Mouse (Mus musculus): ENCODE data around the gene Sgsm1. TPM values are rescaled to one million over a fixed set of nuclear protein-coding genes. Genes with fewer than 3 reads are reported as not detected.

Sgsm1 gene
- polyA plus RNA-seq, 1 experiment from 2014 or later: 4.9 TPM

DNA sequence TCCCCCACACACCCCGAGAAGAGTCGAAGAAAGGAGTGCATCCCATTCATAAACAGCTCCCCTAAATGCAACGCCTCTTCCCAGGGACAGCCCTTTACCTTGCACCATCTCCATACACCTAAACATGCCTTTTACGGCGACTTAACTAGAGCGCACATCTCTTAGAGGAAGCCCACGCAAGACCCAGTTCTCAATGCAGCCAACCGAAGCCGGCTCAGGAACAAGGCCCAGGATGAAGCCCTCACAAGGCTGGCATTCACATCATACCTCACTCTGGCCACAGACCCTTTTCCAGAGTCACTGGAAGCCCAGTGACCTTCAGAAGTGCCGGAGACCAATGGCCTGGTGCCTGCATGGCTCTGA, 110.8 kb downstream of the Sgsm1 start:
- Histone ChIP-seq H3K27ac (ENCODE audit: low read depth, low read length) (no peak overlapping the region), H3K9ac (ENCODE audit: low read depth, low read length) (no peak overlapping the region), H3K4me2 (no peak overlapping the region), H3K4me1 (replicated peaks; ENCODE audit: control insufficient read depth, insufficient read depth, low read length) (peaks cover 11% of the 10 kb centered on the region), H3K27me3 (replicated peaks; ENCODE audit: control insufficient read depth, insufficient read depth, low read length) (no peaks in the 10 kb centered on the region), H3K36me3 (ENCODE audit: control insufficient read depth, insufficient read depth, low read length) (no peaks in the 10 kb centered on the region), H3K9me3 (ENCODE audit: control insufficient read depth, low read length) (no peaks in the 10 kb centered on the region), H3K4me3 (ENCODE audit: low read depth, low read length) (no peak overlapping the region)
- WGBS: 86% methylated on average over 10 of the region's 10 CpGs
- no peak for DNase-seq (ENCODE audit: low spot score)
- ATAC-seq (replicated peaks; ENCODE audit: low FRiP score): no peak

DNA sequence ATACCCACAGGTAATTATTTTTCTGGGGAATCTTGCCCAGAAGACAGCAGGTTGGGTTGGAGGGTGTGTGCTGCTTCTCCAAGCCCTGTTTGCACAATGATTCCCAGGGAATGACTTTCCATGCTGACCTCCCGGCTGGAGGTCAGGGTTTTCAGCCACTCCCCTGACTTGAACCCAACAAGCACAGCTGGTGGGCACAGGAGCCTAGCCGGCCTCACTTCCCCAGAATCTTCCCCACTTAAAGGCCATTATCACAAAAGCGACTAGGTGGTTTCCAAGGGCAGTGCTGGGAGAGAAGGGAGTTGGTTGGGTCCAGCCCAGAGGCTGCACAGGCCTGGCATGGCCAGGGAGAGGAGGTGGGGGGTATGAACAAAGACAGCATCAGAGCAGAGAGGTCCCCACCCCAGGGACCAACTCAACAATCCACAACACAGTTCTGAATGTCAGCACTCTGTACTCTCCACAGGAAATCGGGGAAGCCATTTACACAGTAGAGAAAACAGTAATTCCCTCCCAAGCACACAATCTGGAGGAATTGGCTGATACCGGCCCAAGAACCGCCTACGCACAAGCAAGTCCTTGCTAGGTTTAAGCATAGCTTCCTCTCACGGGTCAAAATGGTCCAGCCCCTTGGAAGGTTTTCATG, 111.3 kb downstream of the Sgsm1 start:
- ATAC-seq (replicated peaks; ENCODE audit: low FRiP score): no peak
- no peak for DNase-seq (ENCODE audit: low spot score)
- no peak overlapping the region for H3K4me2 ChIP-seq
- no peak overlapping the region for H3K4me3 ChIP-seq (ENCODE audit: low read depth, low read length)
- H3K9me3 ChIP-seq (ENCODE audit: control insufficient read depth, low read length): no peaks in the 10 kb centered on the region
- H3K27me3 ChIP-seq (replicated peaks; ENCODE audit: control insufficient read depth, insufficient read depth, low read length): no peaks in the 10 kb centered on the region
- no peaks in the 10 kb centered on the region for H3K36me3 ChIP-seq (ENCODE audit: control insufficient read depth, insufficient read depth, low read length)
- WGBS: 56% methylated on average over 8 of the region's 8 CpGs
- H3K9ac ChIP-seq (ENCODE audit: low read depth, low read length): no peak overlapping the region
- H3K4me1 ChIP-seq (replicated peaks; ENCODE audit: control insufficient read depth, insufficient read depth, low read length): peaks cover 11% of the 10 kb centered on the region
- H3K27ac ChIP-seq (ENCODE audit: low read depth, low read length): no peak overlapping the region; the same call in 1 of the 2 replicates

DNA sequence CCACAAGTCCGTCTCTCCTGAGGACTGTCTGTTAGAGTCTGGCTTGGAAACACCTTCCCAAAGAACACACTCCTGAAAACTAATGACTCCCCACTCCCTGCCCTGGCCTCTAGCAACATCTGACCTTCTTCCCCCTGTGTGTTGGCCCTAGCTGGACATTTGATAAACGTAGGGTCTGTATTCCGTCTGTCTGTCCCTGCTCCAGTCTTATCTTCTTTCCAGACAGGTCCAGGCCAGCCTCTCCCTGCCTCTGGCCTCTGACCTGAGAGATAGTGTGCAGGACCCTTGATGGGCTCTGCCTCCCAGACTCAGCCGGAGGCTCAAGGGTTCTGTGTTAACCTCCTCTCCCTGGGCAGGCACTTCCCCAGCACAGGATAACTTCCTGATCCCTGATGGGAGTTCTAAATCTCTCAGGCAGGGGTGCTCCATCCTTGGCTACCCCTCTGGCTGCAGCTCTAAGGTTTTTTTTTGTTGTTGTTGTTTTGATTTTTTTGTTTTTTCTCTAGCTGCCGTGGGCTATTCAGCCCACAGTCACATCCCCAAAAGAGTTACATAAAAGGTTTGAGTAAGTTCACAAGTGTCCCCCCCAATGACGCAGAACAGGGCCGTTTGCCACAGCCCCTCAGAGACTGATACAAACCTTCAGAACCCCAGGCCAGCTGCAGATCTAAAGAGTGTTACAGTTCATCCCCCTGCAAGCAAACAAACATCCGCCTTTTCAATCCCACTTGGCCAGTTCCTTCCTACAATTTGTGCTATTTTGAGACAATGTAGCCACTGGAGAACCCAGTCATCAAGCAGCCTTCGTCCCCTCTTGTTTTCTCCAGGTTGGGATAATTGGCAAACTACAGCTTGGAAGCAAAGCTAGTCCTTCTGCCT, 113.4 kb downstream of the Sgsm1 start:
- Histone ChIP-seq H3K36me3 (ENCODE audit: control insufficient read depth, insufficient read depth, low read length) (no peaks in the 10 kb centered on the region), H3K9ac (ENCODE audit: low read depth, low read length) (no peak overlapping the region), H3K4me3 (ENCODE audit: low read depth, low read length) (no peak overlapping the region), H3K4me2 (no peak overlapping the region), H3K9me3 (ENCODE audit: control insufficient read depth, low read length) (no peaks in the 10 kb centered on the region), H3K27me3 (replicated peaks; ENCODE audit: control insufficient read depth, insufficient read depth, low read length) (no peaks in the 10 kb centered on the region), H3K27ac (ENCODE audit: low read depth, low read length) (0 out of 2 replicates have a peak overlapping the region, but pooled peaks have one; percentile 28), H3K4me1 (replicated peaks; ENCODE audit: control insufficient read depth, insufficient read depth, low read length) (peaks cover 13% of the 10 kb centered on the region)
- WGBS: 26% methylated on average over 9 of the region's 9 CpGs
- DNase-seq (ENCODE audit: low spot score): no peak
- ATAC-seq (replicated peaks; ENCODE audit: low FRiP score): no peak

DNA sequence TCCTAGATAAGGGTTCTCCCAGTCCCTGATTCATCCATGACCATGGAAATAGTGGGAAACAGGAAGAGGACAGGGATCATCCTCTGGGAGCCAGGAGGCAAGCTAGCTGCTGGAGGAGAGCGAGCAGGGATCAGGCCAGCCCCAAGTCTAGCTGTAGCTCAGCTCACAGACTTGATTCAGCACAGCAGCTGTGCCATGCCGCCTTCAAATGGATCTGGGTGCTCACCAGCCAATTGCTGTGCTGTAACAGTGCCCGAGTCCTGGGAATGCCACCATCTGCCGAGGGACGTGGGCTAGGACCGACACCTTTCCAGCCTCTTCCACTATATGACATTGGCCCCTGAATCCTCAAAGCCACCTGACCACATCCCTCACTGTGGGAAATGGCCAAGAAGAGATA, 114.7 kb downstream of the Sgsm1 start:
- Histone ChIP-seq H3K4me1 (replicated peaks; ENCODE audit: control insufficient read depth, insufficient read depth, low read length) (peaks cover 15% of the 10 kb centered on the region), H3K4me2 (no peak overlapping the region), H3K4me3 (ENCODE audit: low read depth, low read length) (no peak overlapping the region), H3K36me3 (ENCODE audit: control insufficient read depth, insufficient read depth, low read length) (no peaks in the 10 kb centered on the region), H3K9ac (ENCODE audit: low read depth, low read length) (no peak overlapping the region), H3K27me3 (replicated peaks; ENCODE audit: control insufficient read depth, insufficient read depth, low read length) (no peaks in the 10 kb centered on the region), H3K9me3 (ENCODE audit: control insufficient read depth, low read length) (no peaks in the 10 kb centered on the region), H3K27ac (ENCODE audit: low read depth, low read length) (no peak overlapping the region)
- WGBS: 82% methylated on average over 6 of the region's 6 CpGs
- DNase-seq (ENCODE audit: low spot score) (no peak), ATAC-seq (replicated peaks; ENCODE audit: low FRiP score) (no peak)

DNA sequence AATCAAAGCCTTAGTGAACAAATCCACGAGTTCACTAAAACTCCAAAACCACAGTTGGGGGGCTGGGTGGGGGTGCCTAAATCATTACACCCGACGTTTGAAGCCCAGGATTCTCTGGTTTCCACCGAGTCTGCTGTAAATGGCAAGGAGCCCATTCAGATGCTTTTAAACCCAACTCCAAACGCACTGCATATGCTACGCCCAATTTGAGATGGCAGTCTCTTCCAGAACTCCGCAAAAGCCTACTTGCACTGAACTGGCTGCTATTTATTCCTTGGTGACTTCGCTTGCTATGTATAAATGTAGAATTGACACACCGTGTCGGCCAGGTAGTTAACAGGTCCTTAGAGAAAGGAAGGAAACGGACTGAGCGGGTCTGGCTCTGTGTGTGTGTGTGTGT, 115.1 kb downstream of the Sgsm1 start:
- DNase-seq (ENCODE audit: low spot score) (no peak), ATAC-seq (replicated peaks; ENCODE audit: low FRiP score) (no peak)
- Histone ChIP-seq H3K27me3 (replicated peaks; ENCODE audit: control insufficient read depth, insufficient read depth, low read length) (no peaks in the 10 kb centered on the region), H3K4me1 (replicated peaks; ENCODE audit: control insufficient read depth, insufficient read depth, low read length) (peaks cover 17% of the 10 kb centered on the region), H3K9ac (ENCODE audit: low read depth, low read length) (no peak overlapping the region), H3K4me3 (ENCODE audit: low read depth, low read length) (no peak overlapping the region), H3K4me2 (no peak overlapping the region), H3K9me3 (ENCODE audit: control insufficient read depth, low read length) (no peaks in the 10 kb centered on the region), H3K36me3 (ENCODE audit: control insufficient read depth, insufficient read depth, low read length) (no peaks in the 10 kb centered on the region), H3K27ac (ENCODE audit: low read depth, low read length) (no peak overlapping the region)
- 78% methylated on average over 12 of the region's 12 CpGs for WGBS

DNA sequence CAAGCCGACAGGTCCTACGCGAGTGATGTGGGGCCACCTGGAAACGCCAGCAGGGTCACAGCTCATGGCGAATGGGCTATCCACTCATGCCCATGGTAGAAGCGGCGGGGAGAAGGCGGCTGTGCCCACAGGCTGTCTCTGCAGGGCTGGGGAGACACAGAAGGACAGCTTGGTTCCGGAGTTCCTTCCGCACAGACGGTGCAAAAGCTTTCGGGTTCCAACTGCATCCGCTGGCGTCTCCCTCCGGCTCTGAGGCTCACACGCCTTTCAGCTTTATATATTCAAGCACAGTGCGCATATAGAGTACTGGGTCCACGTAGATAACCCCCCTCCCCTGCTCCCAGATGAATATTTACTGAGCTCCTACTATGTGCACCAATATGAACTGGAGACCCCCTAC, 116.8 kb downstream of the Sgsm1 start:
- Histone ChIP-seq H3K9me3 (ENCODE audit: control insufficient read depth, low read length) (no peaks in the 10 kb centered on the region), H3K9ac (ENCODE audit: low read depth, low read length) (no peak overlapping the region), H3K4me3 (ENCODE audit: low read depth, low read length) (no peak overlapping the region), H3K27ac (ENCODE audit: low read depth, low read length) (no peak overlapping the region), H3K27me3 (replicated peaks; ENCODE audit: control insufficient read depth, insufficient read depth, low read length) (no peaks in the 10 kb centered on the region), H3K4me1 (replicated peaks; ENCODE audit: control insufficient read depth, insufficient read depth, low read length) (peaks cover 13% of the 10 kb centered on the region; the same call in 1 of the 2 replicates), H3K36me3 (ENCODE audit: control insufficient read depth, insufficient read depth, low read length) (no peaks in the 10 kb centered on the region), H3K4me2 (no peak overlapping the region)
- WGBS: 88% methylated on average over 18 of the region's 18 CpGs
- ATAC-seq (replicated peaks; ENCODE audit: low FRiP score) (no peak), DNase-seq (ENCODE audit: low spot score) (no peak)

Small RNAs within 50 kb of the gene (microRNA-seq; reads per million reads assigned to microRNA genes)
- gene Mir7229 (ENCODE audit: borderline number of aligned reads) (not detected), gene Mir7230 (ENCODE audit: borderline number of aligned reads) (not detected)

Other genes with a start within 250 kb of the Sgsm1 start
- not detected in 2 replicates for gene Crybb2, start 240.7 kb downstream of the Sgsm1 start, polyA plus RNA-seq (2014; fragmentation: Nextera tagmentation; extraction: Ambion mirVana)
- 0.27 and 0.49 TPM in 2 replicates for gene Crybb3, start 229.2 kb downstream of the Sgsm1 start, polyA plus RNA-seq (2014; fragmentation: Nextera tagmentation; extraction: Ambion mirVana)
- gene 2900026A02Rik, start 89.5 kb downstream of the Sgsm1 start, polyA plus RNA-seq (2014; fragmentation: Nextera tagmentation; extraction: Ambion mirVana): 1.8 and 2.2 TPM in 2 replicates
- 0.09 TPM in 1 of 2 replicates, not detected in the other for gene Tmem211, start 83.9 kb downstream of the Sgsm1 start, polyA plus RNA-seq (2014; fragmentation: Nextera tagmentation; extraction: Ambion mirVana)
- gene Aym1, start 46.5 kb upstream of the Sgsm1 start, polyA plus RNA-seq (2014; fragmentation: Nextera tagmentation; extraction: Ambion mirVana): not detected in 2 replicates
- 0.29 and 0.45 TPM in 2 replicates for gene Wscd2, start 179.5 kb upstream of the Sgsm1 start, polyA plus RNA-seq (2014; fragmentation: Nextera tagmentation; extraction: Ambion mirVana)